Mouse (Mus musculus) forebrain, postnatal 0 days (tissue): ENCODE results near the gene Uspl1. TPM values are rescaled to one million over a fixed set of nuclear protein-coding genes. Genes with fewer than 3 reads are reported as not detected.
"Not testable (repeated sequence)": the region's sequence is repeated elsewhere in the genome, so short reads cannot be mapped to it uniquely, and the experiment has no call there.

Experiments used
- ATAC-seq: fragments of 200-750 bp; cut with Nextera tagmentation; 2 replicates; pipeline ENCODE4 v1.8.0; 2017; ENCODE audit warnings: mild to moderate bottlenecking, moderate library complexity
- DNase-seq: peaks from one replicate; pipeline ENCODE4 v3.0.0-alpha.2; 2015
- H3K27ac ChIP-seq: fragments of 300-500 bp; sonication (generic); 2 replicates; pipeline ENCODE4 v1.5.1; 2014; ENCODE audit warnings: low read depth, mild to moderate bottlenecking, antibody characterized with exemption, low read length, moderate library complexity, mixed read lengths
- H3K27me3 ChIP-seq: fragments of 300-500 bp; sonication (generic); 2 replicates; pipeline ENCODE4 v1.6.1; 2014; ENCODE audit warnings: mild to moderate bottlenecking, low read length, mixed read lengths; ENCODE audit not compliant: insufficient read depth
- H3K36me3 ChIP-seq: fragments of 300-500 bp; sonication (generic); 2 replicates; pipeline ENCODE4 v1.6.1; 2014; ENCODE audit warnings: mild to moderate bottlenecking, moderate library complexity; ENCODE audit not compliant: insufficient read depth
- H3K4me1 ChIP-seq: fragments of 300-500 bp; sonication (generic); 2 replicates; pipeline ENCODE4 v1.6.1; 2014; ENCODE audit warnings: antibody characterized with exemption; ENCODE audit not compliant: insufficient read depth
- H3K4me2 ChIP-seq: fragments of 300-500 bp; sonication (generic); 2 replicates; pipeline ENCODE4 v1.6.1; 2014; ENCODE audit warnings: low read depth, mild to moderate bottlenecking, moderate library complexity
- H3K4me3 ChIP-seq: fragments of 300-500 bp; sonication (generic); 2 replicates; pipeline ENCODE4 v1.5.1; 2014; ENCODE audit warnings: low read depth, low read length, mixed read lengths
- H3K9ac ChIP-seq: fragments of 300-500 bp; sonication (generic); 2 replicates; pipeline ENCODE4 v1.6.1; 2014; ENCODE audit warnings: mild to moderate bottlenecking
- H3K9me3 ChIP-seq: fragments of 300-500 bp; sonication (generic); 2 replicates; pipeline ENCODE4 v1.6.1; 2016; ENCODE audit warnings: low read length
- CTCF ChIP-seq: sonication (generic); IDR thresholded peaks from 2 replicates; pipeline ENCODE4 v1.5.1; 2016; ENCODE audit warnings: antibody characterized with exemption, control low read depth, low read depth
- WGBS: fragments of 180-500 bp; shearing (Covaris S2); extraction: QIAGEN DNeasy Blood & Tissue Kit; methylation state at CpG from one replicate; pipeline ENCODE4 v1.1.7; 2014; 5-methylcytosine and 5-hydroxymethylcytosine counted together
- polyA plus RNA-seq: library from polyadenylated mRNA; unstranded; fragments of >200 nt; fragmentation: Nextera tagmentation; extraction: Ambion mirVana; gene quantifications from 2 replicates; pipeline ENCODE4 v1.2.1, GENCODE M21; 2015
- total RNA-seq: library from RNA; depleted of rRNA; stranded (reverse); fragments of >200 nt; gene quantifications from 2 replicates; pipeline ENCODE4 v1.2.3, GENCODE M21; 2014; rRNA removed

The Uspl1 gene
- total RNA-seq (61.3 and 63.6 TPM in 2 replicates), polyA plus RNA-seq (37.3 and 41.8 TPM in 2 replicates)

DNA sequence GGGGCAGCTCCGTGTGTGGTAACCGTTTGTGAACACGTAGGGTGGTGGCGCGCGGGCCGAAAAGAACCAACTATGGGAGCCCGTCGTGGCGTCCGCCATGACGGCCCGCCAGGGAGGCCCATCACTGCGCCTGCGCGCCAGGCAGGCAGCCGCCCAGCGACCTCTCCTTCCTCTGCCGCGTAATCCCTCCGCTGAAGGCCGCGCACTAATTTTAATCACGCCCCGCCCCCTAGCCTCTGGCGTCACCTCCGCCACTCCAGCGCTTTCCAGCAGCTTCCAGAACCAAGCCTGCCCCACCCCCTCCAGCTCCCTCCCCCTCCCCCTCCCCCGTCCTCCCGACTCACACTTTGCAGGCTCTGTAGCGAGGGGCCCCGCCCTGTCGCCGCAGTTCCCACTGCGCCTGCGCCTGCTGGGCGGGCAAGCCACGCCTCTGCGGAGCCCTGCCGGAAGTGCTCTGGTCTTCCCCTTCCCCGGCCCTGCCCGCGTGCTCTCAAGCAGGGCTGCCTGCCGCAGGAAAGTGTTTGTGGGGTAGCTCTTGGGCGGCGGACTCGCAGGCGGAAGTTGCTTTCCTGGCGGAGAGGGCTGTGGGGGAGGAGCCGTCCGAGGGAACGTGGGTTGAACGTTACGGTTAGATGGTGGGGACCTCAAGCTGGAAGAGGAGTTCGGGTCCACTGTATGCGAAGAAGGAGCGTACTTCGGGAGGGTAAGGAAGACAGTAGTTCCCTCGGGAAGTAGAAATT lies at the start of gene Uspl1, which contains the start of gene Hmgb1:
Gene Uspl1 (plus strand): TSS at position 247 of the 740 bp plus-strand sequence.
Gene Hmgb1 (minus strand): TSS at position 386 of the 740 bp plus-strand sequence.
- under 1% methylated on average over 57 of the region's 59 CpGs for WGBS
- DNase-seq (peak; percentile 100), ATAC-seq (peak; percentile 98)
- peak within 1 kb of the TSS; percentile 62 for H3K4me3 ChIP-seq
- peaks cover 4% of the 10 kb centered on the region for H3K36me3 ChIP-seq
- H3K4me1 ChIP-seq, result peaks cover 10% of the 10 kb centered on the region
- H3K4me2 ChIP-seq, result peak within 1 kb of the TSS; percentile 78
- peak within 1 kb of the TSS; percentile 73 for H3K9ac ChIP-seq
- no peaks in the 10 kb centered on the region for H3K27me3 ChIP-seq
- H3K9me3 ChIP-seq, result no peaks in the 10 kb centered on the region
- no peak for TF ChIP-seq CTCF
- H3K27ac ChIP-seq, result peak within 1 kb of the TSS; percentile 88

- Histone ChIP-seq H3K4me1 (no peaks in the 10 kb centered on the region), H3K9ac (no peak overlapping the region), H3K4me3 (no peak overlapping the region), H3K27me3 (no peaks in the 10 kb centered on the region), H3K4me2 (no peak overlapping the region), H3K36me3 (no peaks in the 10 kb centered on the region), H3K9me3 (no peaks in the 10 kb centered on the region), H3K27ac (no peak overlapping the region)
- no peak for TF ChIP-seq CTCF
- ATAC-seq (peak; percentile 88), DNase-seq (peak; percentile 32)
- WGBS, result 66% methylated on average over 10 of the region's 10 CpGs
Measured at GRCm38 (mm10) chr5:149134751-149135454, 49.2 kb upstream of the Uspl1 start.

- no peaks in the 10 kb centered on the region for H3K27me3 ChIP-seq
- no peak overlapping the region for H3K4me3 ChIP-seq
- no peaks in the 10 kb centered on the region for H3K4me1 ChIP-seq
- TF ChIP-seq CTCF, result no peak
- H3K36me3 ChIP-seq, result no peaks in the 10 kb centered on the region
- no peak overlapping the region for H3K4me2 ChIP-seq
- H3K9me3 ChIP-seq, result no peaks in the 10 kb centered on the region
- no peak for ATAC-seq
- WGBS, result 79% methylated on average over 10 of the region's 10 CpGs
- H3K9ac ChIP-seq, result no peak overlapping the region
- H3K27ac ChIP-seq, result no peak overlapping the region
- no peak for DNase-seq
Measured at GRCm38 (mm10) chr5:149135455-149136354, 48.4 kb upstream of the Uspl1 start.

GRCm38 (mm10) chr5:149136933-149137365 lies 47.2 kb upstream of the Uspl1 start:
- WGBS, result 77% methylated on average over 4 of the region's 4 CpGs
- no peak overlapping the region for H3K27ac ChIP-seq
- no peak overlapping the region for H3K4me2 ChIP-seq
- H3K36me3 ChIP-seq, result no peaks in the 10 kb centered on the region
- DNase-seq, result no peak
- no peak overlapping the region for H3K9ac ChIP-seq
- no peaks in the 10 kb centered on the region for H3K27me3 ChIP-seq
- no peaks in the 10 kb centered on the region for H3K9me3 ChIP-seq
- no peaks in the 10 kb centered on the region for H3K4me1 ChIP-seq
- no peak for TF ChIP-seq CTCF
- H3K4me3 ChIP-seq, result no peak overlapping the region
- no peak for ATAC-seq

- Histone ChIP-seq H3K4me2 (no peak overlapping the region), H3K4me1 (no peaks in the 10 kb centered on the region), H3K27me3 (no peaks in the 10 kb centered on the region), H3K4me3 (no peak overlapping the region), H3K36me3 (no peaks in the 10 kb centered on the region), H3K9ac (no peak overlapping the region), H3K9me3 (no peaks in the 10 kb centered on the region), H3K27ac (no peak overlapping the region)
- TF ChIP-seq CTCF, result no peak
- DNase-seq (no peak), ATAC-seq (no peak)
- WGBS, result 66% methylated on average over 3 of the region's 3 CpGs
Measured at GRCm38 (mm10) chr5:149137447-149137846, 46.7 kb upstream of the Uspl1 start.

- not testable (repeated sequence) for H3K27ac ChIP-seq, H3K27me3 ChIP-seq, H3K4me3 ChIP-seq, ATAC-seq, H3K36me3 ChIP-seq, H3K9ac ChIP-seq, H3K9me3 ChIP-seq, H3K4me2 ChIP-seq, H3K4me1 ChIP-seq, DNase-seq
- WGBS, result 92% methylated on average over 6 of the region's 6 CpGs
Measured at GRCm38 (mm10) chr5:149138087-149138486, 46.1 kb upstream of the Uspl1 start.
